10 mouse cellular contexts compared by ENCODE assay signal in the genomic region with DNA sequence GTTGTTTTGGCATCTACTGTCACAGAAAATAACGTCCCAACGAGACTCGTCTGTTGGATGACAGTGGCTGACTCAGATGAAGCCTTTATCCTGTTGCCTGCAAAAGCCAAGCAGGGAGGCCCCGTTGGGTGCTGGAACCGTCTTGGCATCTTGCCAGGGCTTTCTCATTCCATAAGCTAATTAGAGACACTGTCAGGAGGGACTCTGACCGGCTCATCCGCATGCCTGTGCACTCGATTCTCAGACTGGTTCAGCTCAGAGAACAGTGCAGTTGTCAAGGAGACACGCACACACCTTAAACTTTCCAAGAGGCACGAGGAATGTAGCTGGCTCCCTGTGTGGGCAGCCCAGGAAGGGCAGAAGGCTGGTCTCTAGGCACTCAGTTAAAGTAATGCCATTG.
A peak's percentile ranks its signal among the peaks of the same experiment; 100 is the strongest.
DNase-seq lines count a peak whose midpoint lies in the region; ATAC-seq and TF ChIP-seq lines count a peak whose summit lies in the region.
"Had no signal": no experiment of that assay in that cellular context is flagged by ENCODE, and none has a peak within 500 bp of the region (broad histone marks: within the 10 kb centered on the region; RNA-seq: fewer than 3 reads in every experiment).

No protein-coding gene starts in this region.

- TF ChIP-seq EP300 in stomach, postnatal 0 days (optimal IDR thresholded peaks at IDR 0.05): no peak

- peak overlapping the region; percentile 59 for H3K27ac ChIP-seq in heart, embryonic 15.5 days
- no peak overlapping the region for H3K27ac ChIP-seq in hindbrain, postnatal 0 days
- peak overlapping the region; percentile 53; the same call in 1 of the 2 replicates for H3K27ac ChIP-seq in limb, embryonic 12.5 days
- peak overlapping the region; percentile 18; the same call in 1 of the 2 replicates for H3K27ac ChIP-seq in stomach, postnatal 0 days (replicated peaks)
- H3K27ac ChIP-seq: midbrain, embryonic 12.5 days had no signal

- H3K27me3 ChIP-seq in heart, embryonic 15.5 days: no peaks in the 10 kb centered on the region
- H3K27me3 ChIP-seq in hindbrain, postnatal 0 days (ENCODE audit: insufficient read depth, low read length): no peaks in the 10 kb centered on the region
- no peaks in the 10 kb centered on the region for H3K27me3 ChIP-seq in limb, embryonic 12.5 days
- H3K27me3 ChIP-seq in stomach, postnatal 0 days (ENCODE audit: control insufficient read depth, insufficient read depth, low read length): no peaks in the 10 kb centered on the region

- DNase-seq in heart, adult 18-20 months: no peak
- peak; percentile 63 for DNase-seq in brain, adult 2 months (ENCODE audit: low read depth, low spot score)
- peak; percentile 79 for DNase-seq in hindbrain, postnatal 0 days (ENCODE audit: low spot score)
- DNase-seq in stomach, postnatal 0 days (ENCODE audit: low spot score): peak; percentile 47
- no peak for DNase-seq in gastrocnemius, postnatal 36 days
- DNase-seq in layer of hippocampus, adult 9-11 months: no peak

- no peaks in the 10 kb centered on the region for H3K9me3 ChIP-seq in heart, embryonic 15.5 days (replicated peaks)
- no peaks in the 10 kb centered on the region for H3K9me3 ChIP-seq in hindbrain, postnatal 0 days (ENCODE audit: low read length)
- no peaks in the 10 kb centered on the region for H3K9me3 ChIP-seq in limb, embryonic 12.5 days
- no peaks in the 10 kb centered on the region for H3K9me3 ChIP-seq in stomach, postnatal 0 days (ENCODE audit: control insufficient read depth, low read length)
- H3K9me3 ChIP-seq: midbrain, embryonic 12.5 days had no signal

- 13% methylated on average over 10 of the region's 10 CpGs for WGBS in heart, embryonic 15.5 days
- WGBS in hindbrain, postnatal 0 days: 14% methylated on average over 10 of the region's 10 CpGs
- 60% methylated on average over 10 of the region's 10 CpGs for WGBS in limb, embryonic 12.5 days
- WGBS in stomach, postnatal 0 days: 20% methylated on average over 10 of the region's 10 CpGs

- no peak overlapping the region for H3K4me2 ChIP-seq in heart, embryonic 15.5 days
- H3K4me2 ChIP-seq in hindbrain, postnatal 0 days (ENCODE audit: low read depth, low read length): no peak overlapping the region
- H3K4me2 ChIP-seq in limb, embryonic 12.5 days: no peak overlapping the region
- no peak overlapping the region for H3K4me2 ChIP-seq in stomach, postnatal 0 days (replicated peaks; ENCODE audit: low read depth)
- H3K4me2 ChIP-seq: midbrain, embryonic 12.5 days had no signal

- no peaks in the 10 kb centered on the region for H3K36me3 ChIP-seq in heart, embryonic 15.5 days
- no peaks in the 10 kb centered on the region for H3K36me3 ChIP-seq in hindbrain, postnatal 0 days (ENCODE audit: insufficient read depth, low read length)
- no peaks in the 10 kb centered on the region for H3K36me3 ChIP-seq in limb, embryonic 12.5 days
- no peaks in the 10 kb centered on the region for H3K36me3 ChIP-seq in stomach, postnatal 0 days (ENCODE audit: control insufficient read depth, insufficient read depth, low read length)
- H3K36me3 ChIP-seq: G1E; midbrain, embryonic 12.5 days had no signal

- H3K9ac ChIP-seq in heart, embryonic 15.5 days: no peak overlapping the region
- H3K9ac ChIP-seq in hindbrain, postnatal 0 days (replicated peaks; ENCODE audit: low read length): no peak overlapping the region
- H3K9ac ChIP-seq in limb, embryonic 12.5 days (replicated peaks): no peak overlapping the region
- no peak overlapping the region for H3K9ac ChIP-seq in stomach, postnatal 0 days (ENCODE audit: low read length)
- H3K9ac ChIP-seq: midbrain, embryonic 12.5 days had no signal

- ATAC-seq in heart, embryonic 15.5 days (replicated peaks; ENCODE audit: insufficient number of reproducible peaks, insufficient read depth, low FRiP score, low read depth): peak; percentile 55; the same call in 1 of the 2 replicates
- ATAC-seq in hindbrain, postnatal 0 days: peak; percentile 63
- ATAC-seq in limb, embryonic 12.5 days (ENCODE audit: insufficient number of reproducible peaks, insufficient read depth, low FRiP score, low TSS enrichment, low read depth): no peak
- peak; percentile 70; the same call in 1 of the 2 replicates for ATAC-seq in stomach, postnatal 0 days (ENCODE audit: low FRiP score, low TSS enrichment)

- TF ChIP-seq CTCF in hindbrain, postnatal 0 days (IDR thresholded peaks at IDR 0.05; ENCODE audit: low read depth): no peak
- TF ChIP-seq CTCF in stomach, postnatal 0 days (IDR thresholded peaks at IDR 0.05; ENCODE audit: low read depth): no peak

- H3K4me1 ChIP-seq in heart, embryonic 15.5 days (replicated peaks): peaks cover 26% of the 10 kb centered on the region
- peaks cover 5% of the 10 kb centered on the region for H3K4me1 ChIP-seq in hindbrain, postnatal 0 days (ENCODE audit: insufficient read depth, low read length)
- peaks cover 52% of the 10 kb centered on the region for H3K4me1 ChIP-seq in limb, embryonic 12.5 days (replicated peaks)
- peaks cover 12% of the 10 kb centered on the region; the same call in 1 of the 2 replicates for H3K4me1 ChIP-seq in stomach, postnatal 0 days (replicated peaks; ENCODE audit: control insufficient read depth, insufficient read depth)

- intact Hi-C loops in gastrocnemius, postnatal 36 days (cut with DNase I): no loop called here

- no peak overlapping the region for H3K4me3 ChIP-seq in heart, embryonic 15.5 days
- no peak overlapping the region for H3K4me3 ChIP-seq in hindbrain, postnatal 0 days (ENCODE audit: low read length)
- no peak overlapping the region for H3K4me3 ChIP-seq in limb, embryonic 12.5 days (replicated peaks)
- no peak overlapping the region for H3K4me3 ChIP-seq in stomach, postnatal 0 days (ENCODE audit: low read depth, low read length)
- H3K4me3 ChIP-seq: midbrain, embryonic 12.5 days had no signal

Comparison
In these comparisons a context has a peak if more than half of its experiments do, and no peak if none do; other contexts are left out.
1. DNase-seq: peak in brain, adult 2 months (single experiment), hindbrain, postnatal 0 days (single experiment) and stomach, postnatal 0 days (single experiment); none in heart, adult 18-20 months (0 of 2), gastrocnemius, postnatal 36 days (0 of 2) and layer of hippocampus, adult 9-11 months (single experiment).